Mouse (Mus musculus) frontal cortex, postnatal 10 days (tissue): ENCODE measurements at regions not wholly inside any gene's neighbourhood (a gene's known extent, or its start where the extent isn't known, plus 50 kb on each side); places are given as distances from the start of the nearest gene placed in this dataset.
A peak's percentile ranks its signal among the peaks of the same experiment; 100 is the strongest.

Experiments
- DNase-seq, 2 experiments: peaks; one replicate each; pipeline ENCODE4 v3.0.0; 2022; ENCODE audit warnings: low spot score in 2 of 2, mixed read lengths in 1 of 2

GRCm38 (mm10) chr13:71506777-71507176 is 456.7 kb downstream of the Irx1 start:
- no peak for DNase-seq

DNA sequence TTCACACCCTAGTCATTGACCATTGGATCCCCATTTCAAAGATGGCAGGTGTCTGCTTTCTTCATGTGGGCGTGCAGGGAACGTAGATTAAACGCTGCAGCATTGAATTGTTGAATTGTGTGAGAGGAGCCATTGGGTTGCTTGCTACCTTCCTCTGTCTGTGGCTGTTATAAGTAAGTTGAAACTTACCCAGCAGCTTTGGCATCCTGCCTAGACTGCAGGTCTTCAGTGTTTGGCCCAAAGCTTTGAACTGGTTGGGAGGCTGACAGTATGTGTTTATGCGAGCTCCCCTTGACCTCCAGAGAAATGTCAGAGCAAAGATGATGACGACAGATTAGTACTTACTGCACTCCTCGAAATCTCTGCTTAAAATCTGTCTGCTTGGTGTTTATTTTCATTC is 473.8 kb downstream of the Irx1 start:
- no peak for DNase-seq

DNA sequence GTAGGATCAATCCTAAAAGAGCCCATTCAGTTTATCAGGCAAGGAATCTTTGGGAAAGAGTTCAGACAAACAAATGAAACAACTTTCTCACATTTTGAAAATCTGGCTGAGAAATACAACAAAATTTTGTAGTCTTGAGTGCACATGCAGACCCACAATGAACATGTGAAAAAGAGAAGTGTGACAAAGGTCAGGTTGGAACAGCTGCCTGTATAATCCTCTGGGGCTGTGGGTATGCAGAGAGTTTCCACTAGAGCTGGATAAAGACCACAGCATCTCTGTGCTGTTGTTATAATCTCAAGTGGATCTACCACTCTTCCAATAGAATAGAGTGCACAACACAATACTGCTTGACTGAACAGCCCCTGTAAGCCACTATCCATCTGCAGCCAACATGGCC is 482.3 kb downstream of the Irx1 start:
- no peak for DNase-seq

GRCm38 (mm10) chr13:71461552-71461951 is 502.0 kb downstream of the Irx1 start:
- no peak for DNase-seq

GRCm38 (mm10) chr13:71460607-71461006 is 502.9 kb downstream of the Irx1 start:
- DNase-seq: no peak

DNA sequence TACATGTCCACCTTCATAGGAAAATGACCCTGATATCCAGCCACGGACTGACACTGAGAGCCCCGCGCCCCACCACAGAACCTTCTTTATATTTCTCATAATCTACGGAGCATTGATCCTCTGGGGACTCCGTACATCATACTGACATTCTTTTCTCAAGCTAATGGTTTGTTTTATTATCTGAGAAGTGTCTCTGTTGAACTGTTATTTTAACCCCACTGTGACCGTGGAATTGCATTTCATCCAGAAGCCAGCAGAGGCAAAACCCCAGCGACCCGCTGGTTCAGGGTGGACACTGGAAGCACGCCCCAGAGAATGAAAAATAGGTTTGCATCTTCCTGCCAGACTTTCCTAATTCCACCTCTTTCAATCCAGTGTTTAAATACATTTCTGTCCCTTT is 503.4 kb downstream of the Irx1 start:
- no peak for DNase-seq

GRCm38 (mm10) chr13:71459022-71459536 is 504.4 kb downstream of the Irx1 start:
- DNase-seq: no peak

GRCm38 (mm10) chr13:71458061-71458935 is 505.2 kb downstream of the Irx1 start:
- DNase-seq: peak; percentile 18 to 65

DNA sequence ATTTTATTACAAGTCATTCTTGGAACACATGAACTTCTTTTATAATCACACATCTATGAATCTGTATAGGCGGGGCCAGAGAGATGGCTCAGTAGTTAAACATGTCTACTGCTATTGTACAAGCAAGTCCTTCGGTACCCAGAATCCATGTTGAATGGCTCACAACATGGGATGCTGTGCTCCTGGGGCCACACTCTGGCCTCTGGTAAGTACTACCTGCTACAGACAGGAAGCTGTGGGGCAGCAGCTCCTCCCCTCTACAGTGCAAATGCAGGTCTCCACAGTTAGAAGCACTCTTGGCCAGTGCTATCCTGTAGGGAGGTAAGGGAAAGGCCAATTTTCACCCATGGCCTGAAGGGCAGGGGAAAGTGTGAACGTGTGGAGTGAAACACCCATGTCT is 506.0 kb downstream of the Irx1 start:
- DNase-seq: no peak

DNA sequence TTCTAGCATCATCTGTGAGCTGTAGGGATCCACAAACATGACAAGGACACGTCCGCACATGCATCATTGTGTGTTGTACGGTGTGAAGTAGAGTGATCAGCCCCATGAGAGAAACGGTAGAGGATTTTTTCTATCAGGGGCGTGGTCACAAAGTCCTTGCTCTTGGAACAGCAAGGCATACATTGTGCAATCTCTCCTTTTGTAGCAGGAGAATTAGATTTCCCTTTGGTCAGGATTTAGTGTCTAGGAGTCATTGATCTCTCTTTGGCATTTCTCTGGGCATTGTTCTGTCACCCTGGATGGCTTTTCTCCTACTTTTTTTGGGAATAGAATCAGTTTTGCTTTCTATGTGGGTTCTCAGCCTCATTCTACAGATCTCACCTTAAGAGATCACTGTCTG is 511.3 kb downstream of the Irx1 start:
- DNase-seq: no peak

DNA sequence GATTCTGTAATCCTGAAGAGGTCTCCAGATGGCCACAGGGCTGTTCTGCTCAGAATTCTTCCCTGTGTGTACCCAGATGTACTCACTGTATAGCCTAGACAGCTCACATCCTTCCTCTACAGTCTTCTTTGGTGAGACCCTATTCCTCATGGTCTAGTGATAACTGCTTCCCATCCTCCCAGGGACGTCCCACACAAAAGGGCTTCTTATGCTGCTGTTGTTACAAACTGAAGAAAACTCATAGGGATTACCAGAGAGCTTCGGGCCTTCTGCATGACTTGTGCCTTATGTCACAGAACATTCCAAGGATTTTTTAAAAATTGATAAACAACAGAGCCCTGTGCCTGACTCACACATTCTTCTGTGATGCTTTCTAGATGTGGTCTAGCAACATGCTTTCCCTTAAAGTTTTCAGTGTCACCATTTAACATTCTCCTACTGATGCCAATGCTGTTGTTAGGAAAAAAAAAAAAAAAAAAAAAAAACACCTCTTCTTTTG is 525.9 kb downstream of the Irx1 start:
- DNase-seq: no peak

DNA sequence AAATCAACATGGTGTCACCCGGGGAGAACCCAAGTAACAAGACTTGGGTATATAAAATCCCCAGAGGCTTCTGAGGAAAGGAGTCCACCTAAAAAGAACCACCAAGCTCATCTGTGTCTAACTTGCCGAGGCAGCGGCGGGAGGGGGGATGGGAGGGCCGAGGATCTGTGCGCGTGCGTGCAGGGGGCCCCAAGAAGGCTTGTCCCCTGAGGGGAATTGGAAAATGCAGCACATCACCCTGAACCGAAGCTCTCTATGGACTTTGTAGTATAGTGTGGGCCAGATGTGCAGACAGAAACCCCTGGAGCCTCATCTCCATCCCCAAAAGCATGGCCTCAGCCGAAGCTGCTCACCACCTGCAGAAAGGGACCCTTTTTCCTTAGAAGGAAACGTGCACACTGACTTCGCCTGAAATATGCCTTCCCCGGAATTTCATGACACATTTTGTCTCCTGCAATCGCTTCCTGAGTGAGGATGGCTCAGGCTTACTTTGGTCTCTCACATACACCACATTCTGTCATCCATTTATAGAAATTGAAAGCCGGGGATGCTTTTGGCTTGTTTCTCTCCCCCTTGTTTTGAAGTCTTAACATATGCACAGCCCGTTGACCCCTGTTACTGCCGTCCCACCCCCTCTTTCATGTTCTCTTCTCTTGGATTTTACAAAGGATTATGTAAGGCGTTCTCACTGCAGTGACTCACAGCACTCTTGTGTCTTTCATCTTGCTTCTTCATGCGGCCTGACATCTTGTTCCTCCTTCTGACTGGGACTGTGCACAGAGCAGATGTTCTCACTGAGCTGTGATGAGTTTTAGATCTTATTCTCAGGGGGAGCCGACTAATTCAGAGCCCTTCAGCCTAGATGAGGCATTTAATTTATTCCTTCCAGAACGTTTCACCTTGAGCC is 559.6 kb downstream of the Irx1 start:
- DNase-seq: peak; percentile 9

DNA sequence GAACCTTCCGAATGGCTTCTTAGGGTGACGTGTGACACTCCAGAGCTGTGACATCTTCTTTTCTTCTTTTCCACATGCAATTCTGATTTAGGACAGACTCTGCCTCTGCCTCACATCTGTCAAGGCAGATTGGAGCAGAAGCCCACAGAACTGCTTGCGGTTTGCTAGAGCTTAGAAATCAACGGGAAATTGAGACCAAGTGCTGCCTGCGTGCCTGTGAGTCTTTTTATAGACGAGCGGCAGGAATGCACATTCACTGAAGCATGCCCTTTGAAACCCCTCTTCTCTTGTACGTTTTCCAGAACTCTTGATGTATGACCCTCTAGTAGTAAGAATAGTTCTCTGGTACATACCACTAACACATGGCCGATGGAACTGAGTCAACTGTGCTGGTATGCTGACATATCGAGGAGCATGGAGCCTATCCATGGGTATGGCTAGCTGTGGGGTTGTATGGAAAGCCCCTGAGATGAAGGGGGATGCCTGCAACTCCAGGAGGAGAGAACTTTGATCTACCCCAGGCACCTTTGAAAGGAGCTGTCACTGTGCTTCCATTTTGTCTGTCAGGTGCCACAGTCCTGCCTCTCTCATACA is 552.2 kb upstream of the Adamts16 start:
- DNase-seq: no peak

- DNase-seq: no peak
Measured at GRCm38 (mm10) chr13:71378641-71379040, 537.0 kb upstream of the Adamts16 start.

DNA sequence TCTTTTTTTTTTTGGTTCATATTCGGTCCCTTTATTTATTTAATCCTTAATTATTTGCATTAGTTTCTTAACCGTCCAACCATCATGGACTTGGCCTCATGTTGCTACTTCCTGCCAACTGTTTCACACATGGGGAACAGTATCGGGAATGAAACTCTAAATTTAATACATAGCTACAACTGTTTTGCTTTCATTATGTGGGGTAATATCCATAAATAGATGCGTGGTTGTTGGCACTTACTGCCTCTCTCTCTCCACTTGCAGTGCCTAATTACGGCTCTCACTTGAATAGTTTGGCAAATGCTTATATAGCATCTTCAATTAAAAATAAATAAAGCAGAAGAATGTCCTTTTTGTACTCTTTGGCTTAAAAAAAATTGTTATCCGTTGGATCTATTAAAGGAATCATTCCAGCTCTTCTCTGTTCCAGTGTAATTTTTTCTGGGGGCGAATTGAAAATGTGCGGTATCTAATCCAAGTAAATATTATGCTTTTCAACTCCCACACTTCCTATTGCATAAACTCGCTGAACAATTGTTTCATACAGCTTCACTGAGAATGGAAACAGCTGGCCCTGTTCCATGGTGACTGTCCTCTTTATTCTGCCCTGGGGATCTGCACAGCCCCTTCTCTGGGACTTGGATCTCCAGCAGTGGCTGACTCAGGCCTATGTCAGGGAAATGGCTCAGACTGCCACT is 534.4 kb upstream of the Adamts16 start:
- peak in 1 of 2 experiments; percentile 12 for DNase-seq

DNA sequence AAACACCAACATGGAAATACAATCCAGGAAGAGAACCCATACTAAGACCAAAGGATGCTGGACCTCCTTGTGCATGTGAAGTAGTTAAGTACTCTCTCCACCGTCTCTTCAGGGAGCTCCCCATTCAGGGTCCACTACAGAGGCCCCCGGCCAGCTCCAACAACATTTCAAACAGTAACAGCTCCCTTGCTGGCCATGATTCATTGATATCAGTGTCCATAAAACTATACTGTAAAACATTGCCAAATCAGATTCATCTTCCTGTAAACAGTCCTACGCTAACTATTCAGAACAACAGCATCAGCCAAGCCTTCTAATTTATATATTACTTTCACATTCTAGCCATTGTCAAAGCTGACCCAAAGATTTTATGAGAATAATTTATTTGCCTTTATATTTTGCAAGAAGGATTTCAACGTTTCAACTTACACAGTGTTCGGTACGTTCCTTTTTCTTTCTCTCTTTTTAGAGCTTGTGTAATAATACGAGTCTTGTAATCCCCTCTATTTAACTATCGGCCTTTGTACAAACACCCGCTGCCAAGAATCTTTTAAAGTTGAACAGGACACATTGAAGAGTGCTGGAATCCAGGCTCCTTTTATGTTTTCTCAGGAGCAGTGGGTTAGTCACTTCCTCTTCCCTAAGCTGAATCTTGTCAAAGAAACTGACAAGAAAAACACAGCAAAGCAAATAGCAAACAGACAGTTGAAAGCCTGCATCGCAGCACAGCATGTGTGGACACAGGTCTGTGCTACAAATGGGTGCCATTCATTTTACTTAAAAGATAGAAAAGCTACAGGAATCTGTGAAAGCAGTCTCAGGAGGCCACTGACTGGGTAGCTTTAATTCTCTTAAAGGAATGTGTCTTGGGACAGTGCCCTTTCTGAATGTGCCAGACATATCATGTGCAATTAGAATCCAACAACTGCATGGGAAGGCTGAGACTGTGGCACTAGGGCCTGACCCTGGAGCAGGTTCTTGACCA is 531.4 kb upstream of the Adamts16 start:
- no peak for DNase-seq

GRCm38 (mm10) chr13:71369832-71370231 is 528.2 kb upstream of the Adamts16 start:
- no peak for DNase-seq

- DNase-seq: no peak
Measured at GRCm38 (mm10) chr13:71365261-71365660, 523.6 kb upstream of the Adamts16 start.

DNA sequence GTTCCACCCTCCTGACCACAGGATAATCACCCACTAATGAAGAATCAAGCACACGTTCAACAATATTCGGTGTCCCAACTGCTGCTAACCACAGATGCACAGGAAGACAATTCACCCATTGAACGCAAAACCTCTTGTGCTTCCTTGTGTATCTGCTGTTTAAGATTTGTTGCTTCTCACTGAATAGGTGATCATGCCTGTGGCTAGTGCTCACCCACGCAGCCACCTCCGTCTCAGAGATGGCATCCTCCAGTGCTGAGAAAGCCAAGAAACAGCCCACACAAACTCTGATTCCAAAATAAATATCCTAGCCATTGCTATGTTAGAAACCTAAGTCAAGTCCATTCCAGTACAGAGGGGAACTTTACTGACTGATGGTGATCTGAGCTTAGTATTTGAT is 520.7 kb upstream of the Adamts16 start:
- DNase-seq: no peak

GRCm38 (mm10) chr13:71359112-71359511 is 517.5 kb upstream of the Adamts16 start:
- DNase-seq: no peak
